Mouse (Mus musculus): ENCODE results near the gene Gemin4.

DNA sequence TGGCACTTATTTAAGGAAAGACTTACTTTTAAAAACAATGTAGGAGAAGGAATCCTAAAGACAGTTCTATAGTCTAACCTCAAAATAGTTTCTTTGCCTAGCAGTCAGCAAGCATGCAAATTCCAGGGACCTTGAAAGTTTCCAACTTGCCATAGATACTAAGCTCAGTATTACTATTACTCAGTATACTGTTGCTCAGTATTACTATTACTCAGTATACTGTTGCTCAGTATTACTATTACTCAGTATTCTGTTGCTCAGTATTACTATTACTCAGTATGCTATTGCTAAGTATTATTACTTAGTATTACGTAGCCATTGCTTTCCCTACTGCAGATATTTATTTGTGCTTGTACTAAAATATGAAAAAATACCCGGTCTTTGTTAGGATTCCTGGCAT lies 22.3 kb upstream of the Gemin4 start:
- TF ChIP-seq CTCF (conservative IDR thresholded peaks at IDR 0.05; ENCODE audit: low read length) (no peak), NANOG (IDR thresholded peaks at IDR 0.05; ENCODE audit: borderline replicate concordance, low read length) (no peak), POU5F1 (IDR thresholded peaks at IDR 0.05; ENCODE audit: borderline replicate concordance, low read length) (no peak)
